ENCODE assay signal across 7 mouse cellular contexts in the genomic region with DNA sequence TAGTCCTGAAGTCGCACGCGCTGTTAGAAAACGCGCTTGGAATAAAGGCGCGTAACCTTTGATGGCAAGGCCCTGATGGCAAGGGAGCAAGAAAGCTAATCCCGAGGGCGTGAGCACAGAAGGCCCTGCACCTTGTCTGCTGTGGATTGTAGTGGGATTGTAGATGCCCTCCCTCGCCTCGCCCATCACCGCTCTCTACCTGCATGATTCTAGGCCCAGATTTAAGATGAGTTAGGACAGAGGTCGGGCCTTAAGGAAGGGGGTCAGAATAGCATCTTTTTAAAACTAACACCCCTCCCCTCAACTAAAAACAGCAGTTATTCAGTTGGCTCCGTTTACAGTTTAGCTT. TPM values are rescaled to one million over a fixed set of nuclear protein-coding genes. Genes with fewer than 3 reads are reported as not detected.
A peak's percentile ranks its signal among the peaks of the same experiment; 100 is the strongest.
DNase-seq lines count a peak whose midpoint lies in the region; ATAC-seq and TF ChIP-seq lines count a peak whose summit lies in the region.

No protein-coding gene starts in this region.

- TF ChIP-seq POLR2A in limb, embryonic 14.5 days (IDR thresholded peaks at IDR 0.05; ENCODE audit: borderline replicate concordance, extremely low read depth, insufficient read depth, insufficient read length), result no peak

- WGBS in limb, embryonic 14.5 days, result 1% methylated on average over 14 of the region's 14 CpGs
- 2% methylated on average over 14 of the region's 14 CpGs for WGBS in stomach, embryonic 15.5 days

- no peaks in the 10 kb centered on the region for H3K9me3 ChIP-seq in megakaryocyte, embryonic 14.5 days
- H3K9me3 ChIP-seq in limb, embryonic 14.5 days (ENCODE audit: control insufficient read depth, low read length), result no peaks in the 10 kb centered on the region
- no peaks in the 10 kb centered on the region for H3K9me3 ChIP-seq in stomach, embryonic 15.5 days

- peaks cover 8% of the 10 kb centered on the region for H3K27me3 ChIP-seq in megakaryocyte, embryonic 14.5 days (replicated peaks)
- H3K27me3 ChIP-seq in limb, embryonic 14.5 days (ENCODE audit: control insufficient read depth, insufficient read depth, low read length), result no peaks in the 10 kb centered on the region
- no peaks in the 10 kb centered on the region for H3K27me3 ChIP-seq in stomach, embryonic 15.5 days (replicated peaks)

- H3K27ac ChIP-seq in limb, embryonic 14.5 days (replicated peaks; ENCODE audit: low read depth, low read length), result peak overlapping the region; percentile 87
- peak overlapping the region; percentile 71 for H3K27ac ChIP-seq in stomach, embryonic 15.5 days

- peak overlapping the region; percentile 95 for H3K9ac ChIP-seq in limb, embryonic 14.5 days (ENCODE audit: low read depth, low read length, severe bottlenecking)
- H3K9ac ChIP-seq in stomach, embryonic 15.5 days, result peak overlapping the region; percentile 62

- peaks cover 14% of the 10 kb centered on the region for H3K36me3 ChIP-seq in megakaryocyte, embryonic 14.5 days (replicated peaks; ENCODE audit: low read length)
- H3K36me3 ChIP-seq in limb, embryonic 14.5 days (ENCODE audit: control insufficient read depth, insufficient read depth, low read length), result peaks cover 12% of the 10 kb centered on the region
- H3K36me3 ChIP-seq in stomach, embryonic 15.5 days, result no peaks in the 10 kb centered on the region; the same call in 1 of the 2 replicates

- no peak for ATAC-seq in megakaryocyte, adult 5-6 weeks (ENCODE audit: poor library complexity, severe bottlenecking)
- peak; percentile 55 for ATAC-seq in erythroid progenitor cell, adult 5-6 weeks (replicated peaks; ENCODE audit: low FRiP score, poor library complexity, severe bottlenecking)
- ATAC-seq in limb, embryonic 14.5 days (ENCODE audit: low FRiP score, low read depth), result peak; percentile 54
- peak; percentile 41 for ATAC-seq in stomach, embryonic 15.5 days (ENCODE audit: insufficient read depth, low FRiP score, low read depth)
- no peak; the same call in 1 of the 2 replicates for ATAC-seq in granulocyte monocyte progenitor cell, adult 5-6 weeks (replicated peaks; ENCODE audit: poor library complexity, severe bottlenecking)

- peak overlapping the region; percentile 100 for H3K4me3 ChIP-seq in megakaryocyte, embryonic 14.5 days (replicated peaks)
- H3K4me3 ChIP-seq in limb, embryonic 14.5 days (replicated peaks; ENCODE audit: low read length), result peak overlapping the region; percentile 99
- peak overlapping the region; percentile 96 for H3K4me3 ChIP-seq in stomach, embryonic 15.5 days (replicated peaks)

- peak overlapping the region; percentile 65 for H3K4me2 ChIP-seq in limb, embryonic 14.5 days (replicated peaks; ENCODE audit: low read depth, low read length, severe bottlenecking)
- H3K4me2 ChIP-seq in stomach, embryonic 15.5 days, result peak overlapping the region; percentile 78

- no peak for DNase-seq in limb, embryonic 14.5 days (ENCODE audit: low spot score)
- DNase-seq in adrenal gland, postnatal 10 days, result no peak

- peaks cover 26% of the 10 kb centered on the region for H3K4me1 ChIP-seq in megakaryocyte, embryonic 14.5 days
- peaks cover 26% of the 10 kb centered on the region for H3K4me1 ChIP-seq in limb, embryonic 14.5 days (ENCODE audit: control insufficient read depth, insufficient read depth, low read length)
- H3K4me1 ChIP-seq in stomach, embryonic 15.5 days, result peaks cover 12% of the 10 kb centered on the region; the same call in 1 of the 2 replicates

RNA-seq across cellular contexts. Expression of a gene that starts 0.3 kb away (rescaled TPM):
- 1.3 TPM in 1 of 2 replicates, not detected in the other for polyA plus RNA-seq in megakaryocyte, embryonic 14.5 days (2012; ENCODE audit: insufficient read depth, low replicate concordance)
- total RNA-seq in megakaryocyte, adult 5-6 weeks (2015), result 33.6 and 47.9 TPM in 2 replicates
- total RNA-seq in megakaryocyte, adult 5-6 weeks (2017), result 28.6 and 29.2 TPM in 2 replicates
- 21.0 and 27.0 TPM in 2 replicates for total RNA-seq in erythroid progenitor cell, adult 5-6 weeks (2015; ENCODE audit: low replicate concordance)
- 38.0 and 62.0 TPM in 2 replicates for total RNA-seq in erythroid progenitor cell, adult 5-6 weeks (2017; ENCODE audit: low replicate concordance)
- polyA plus RNA-seq in limb, embryonic 14.5 days (2012; rRNA removed), result 145 and 208 TPM in 2 replicates
- polyA plus RNA-seq in limb, embryonic 14.5 days (2014; fragmentation: Nextera tagmentation; extraction: Ambion mirVana), result 116 and 142 TPM in 2 replicates
- 88.7 and 96.5 TPM in 2 replicates for polyA plus RNA-seq in stomach, embryonic 15.5 days (2015; fragmentation: Nextera tagmentation; extraction: Ambion mirVana)
- 100 to 1,000 TPM in 1 of 2 experiments, 10 to 100 TPM in 1; 80.6 to 113 TPM for total RNA-seq in adrenal gland, postnatal 10 days (2021)
- total RNA-seq in granulocyte monocyte progenitor cell, adult 5-6 weeks (2014; fragmentation: Nextera tagmentation), result 64.4 and 81.0 TPM in 2 replicates
- 33.9 and 36.7 TPM in 2 replicates for total RNA-seq in granulocyte monocyte progenitor cell, adult 5-6 weeks (2017)

RNA-seq across cellular contexts. Expression of a gene that starts 55.6 kb away (rescaled TPM):
- polyA plus RNA-seq in megakaryocyte, embryonic 14.5 days (2012; ENCODE audit: insufficient read depth, low replicate concordance), result 0.34 TPM in 1 of 2 replicates, not detected in the other
- not detected in 2 replicates for total RNA-seq in megakaryocyte, adult 5-6 weeks (2015)
- 0.53 TPM in 1 of 2 replicates, not detected in the other for total RNA-seq in megakaryocyte, adult 5-6 weeks (2017)
- not detected in 2 replicates for total RNA-seq in erythroid progenitor cell, adult 5-6 weeks (2015; ENCODE audit: low replicate concordance)
- total RNA-seq in erythroid progenitor cell, adult 5-6 weeks (2017; ENCODE audit: low replicate concordance), result not detected in 2 replicates
- polyA plus RNA-seq in limb, embryonic 14.5 days (2012; rRNA removed), result 26.5 and 39.2 TPM in 2 replicates
- polyA plus RNA-seq in limb, embryonic 14.5 days (2014; fragmentation: Nextera tagmentation; extraction: Ambion mirVana), result 25.9 and 28.7 TPM in 2 replicates
- 42.3 and 44.1 TPM in 2 replicates for polyA plus RNA-seq in stomach, embryonic 15.5 days (2015; fragmentation: Nextera tagmentation; extraction: Ambion mirVana)
- 10 to 100 TPM; 13.9 to 31.8 TPM for total RNA-seq in adrenal gland, postnatal 10 days (2021)
- not detected in 2 replicates for total RNA-seq in granulocyte monocyte progenitor cell, adult 5-6 weeks (2014; fragmentation: Nextera tagmentation)
- not detected in 2 replicates for total RNA-seq in granulocyte monocyte progenitor cell, adult 5-6 weeks (2017)

Comparison
In these comparisons a context has a peak if more than half of its experiments do, and no peak if none do; other contexts are left out.
1. ATAC-seq: peak in erythroid progenitor cell, adult 5-6 weeks (single experiment), limb, embryonic 14.5 days (single experiment) and stomach, embryonic 15.5 days (single experiment); none in megakaryocyte, adult 5-6 weeks (single experiment) and granulocyte monocyte progenitor cell, adult 5-6 weeks (single experiment).
2. RNA of a gene that starts 55.6 kb away (total RNA-seq): 13.9 to 31.8 TPM in adrenal gland, postnatal 10 days; 0.53 TPM in megakaryocyte, adult 5-6 weeks, not detected in erythroid progenitor cell, adult 5-6 weeks and not detected in granulocyte monocyte progenitor cell, adult 5-6 weeks; every median in the first group is over 4 times any median in the second.
3. Peak in every context shown above with its lines, with median percentiles within 50 percentile points of each other: H3K4me3 ChIP-seq.